Mouse (Mus musculus): ENCODE data around the gene Cyth1.

Gene Cyth1

DNA sequence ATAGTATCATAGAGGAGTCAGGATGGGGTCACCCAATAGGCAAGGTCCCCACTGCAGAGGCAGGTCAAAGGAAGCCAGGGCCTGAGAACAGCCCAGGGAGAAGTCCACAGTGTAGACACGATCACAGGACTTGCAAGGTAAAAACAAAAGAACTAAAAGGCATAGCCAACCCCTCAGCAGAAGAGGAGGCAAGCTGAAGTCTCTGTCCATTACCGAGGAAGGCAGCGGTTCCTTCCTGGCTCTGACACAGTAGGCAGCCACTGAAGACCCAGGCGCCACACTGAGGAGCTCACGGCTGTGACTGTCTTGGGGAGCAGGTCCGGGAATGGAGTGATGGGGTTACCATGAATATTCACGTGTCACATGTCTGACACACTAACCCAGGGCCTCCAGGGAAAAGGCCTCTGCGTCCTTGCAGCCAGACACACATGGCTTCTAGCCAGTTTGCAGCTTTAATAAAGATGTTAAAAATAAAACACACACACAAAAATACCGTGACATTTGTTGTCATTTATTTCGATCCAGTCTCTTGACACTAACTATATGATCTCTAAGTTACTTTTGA lies 51.5 kb downstream of the Cyth1 start:
- no peak for DNase-seq

- DNase-seq, result peak; percentile 85
These were observed 54.8 kb downstream of the Cyth1 start for GRCm38 (mm10) chr11:118193390-118194147.

GRCm38 (mm10) chr11:118192973-118193372 lies 55.4 kb downstream of the Cyth1 start:
- peak; percentile 38 for DNase-seq

GRCm38 (mm10) chr11:118182768-118183167 lies 65.6 kb downstream of the Cyth1 start:
- DNase-seq, result no peak

GRCm38 (mm10) chr11:118182353-118182752 lies 66.0 kb downstream of the Cyth1 start:
- no peak for DNase-seq

- DNase-seq, result no peak
These were observed 68.2 kb downstream of the Cyth1 start for GRCm38 (mm10) chr11:118180199-118180598.

GRCm38 (mm10) chr11:118178236-118178635 lies 70.2 kb downstream of the Cyth1 start:
- DNase-seq, result no peak

- no peak for DNase-seq
These were observed 73.6 kb downstream of the Cyth1 start for GRCm38 (mm10) chr11:118174752-118175151.

- DNase-seq, result no peak
These were observed 75.6 kb downstream of the Cyth1 start for GRCm38 (mm10) chr11:118172768-118173167.

- DNase-seq, result no peak
These were observed 78.1 kb downstream of the Cyth1 start for GRCm38 (mm10) chr11:118170333-118170732.

DNA sequence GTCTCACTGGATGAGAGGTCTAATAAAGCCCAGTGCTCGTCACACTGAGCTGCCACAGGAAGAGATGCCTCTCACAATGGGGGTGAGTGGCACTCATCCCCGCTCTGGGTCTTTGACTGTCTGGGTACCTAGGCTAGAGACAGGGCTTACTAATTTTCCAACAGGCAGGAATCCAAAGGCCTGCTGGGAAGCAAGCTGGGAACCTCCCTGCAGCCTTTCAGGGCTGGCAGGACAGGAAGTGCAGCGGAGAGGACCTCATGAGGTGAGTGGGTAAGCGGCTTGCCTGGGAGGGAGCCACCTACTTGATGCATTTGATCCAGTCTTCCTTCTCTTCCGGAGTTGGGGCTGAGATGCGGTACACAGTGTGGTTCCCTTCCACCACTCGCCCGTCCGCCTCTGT lies 79.7 kb downstream of the Cyth1 start:
- no peak for DNase-seq

GRCm38 (mm10) chr11:118166626-118167025 lies 81.8 kb downstream of the Cyth1 start:
- no peak for DNase-seq

GRCm38 (mm10) chr11:118165681-118166080 lies 82.7 kb downstream of the Cyth1 start:
- DNase-seq, result no peak

GRCm38 (mm10) chr11:118164566-118164965 lies 83.8 kb downstream of the Cyth1 start:
- no peak for DNase-seq

DNA sequence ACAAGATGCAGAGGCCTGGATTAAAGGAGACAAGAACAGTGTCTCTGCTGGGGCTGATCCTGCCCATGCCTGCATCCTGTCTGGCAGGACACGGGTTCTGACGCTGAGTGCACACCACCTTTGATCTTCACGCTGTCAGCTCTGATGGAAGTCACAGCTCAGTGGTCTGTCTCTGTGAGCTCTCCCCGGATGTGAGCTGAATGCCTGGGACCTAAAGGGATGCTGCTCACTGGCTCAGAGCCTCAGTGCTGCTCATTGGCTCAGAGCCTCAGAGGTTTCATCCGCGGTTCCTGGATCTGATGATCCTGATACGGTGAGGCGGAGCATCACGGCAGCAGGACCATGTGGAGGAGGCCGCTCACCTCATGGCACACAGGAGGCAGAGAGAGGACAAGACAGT lies 86.1 kb downstream of the Cyth1 start:
- DNase-seq, result peak; percentile 22

DNA sequence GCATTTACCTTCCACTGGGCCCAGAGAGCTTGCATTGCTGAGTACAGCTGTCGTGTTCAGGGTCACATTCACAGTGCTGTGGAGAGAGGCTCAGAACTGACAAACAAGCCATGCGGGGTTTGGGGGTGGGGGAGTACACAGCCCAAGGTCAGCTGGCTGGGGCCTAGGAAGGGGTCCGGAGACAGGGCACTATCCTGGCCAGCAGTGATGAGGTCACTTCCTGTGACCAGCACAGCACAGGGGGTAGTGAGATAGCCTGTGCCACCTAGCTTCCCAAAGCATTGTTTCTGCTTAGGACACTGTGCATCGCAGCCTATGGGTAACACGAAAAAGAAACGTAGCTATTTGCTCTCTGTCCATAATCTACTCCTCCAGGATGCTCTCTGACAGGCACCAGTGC lies 87.2 kb downstream of the Cyth1 start:
- no peak for DNase-seq

DNA sequence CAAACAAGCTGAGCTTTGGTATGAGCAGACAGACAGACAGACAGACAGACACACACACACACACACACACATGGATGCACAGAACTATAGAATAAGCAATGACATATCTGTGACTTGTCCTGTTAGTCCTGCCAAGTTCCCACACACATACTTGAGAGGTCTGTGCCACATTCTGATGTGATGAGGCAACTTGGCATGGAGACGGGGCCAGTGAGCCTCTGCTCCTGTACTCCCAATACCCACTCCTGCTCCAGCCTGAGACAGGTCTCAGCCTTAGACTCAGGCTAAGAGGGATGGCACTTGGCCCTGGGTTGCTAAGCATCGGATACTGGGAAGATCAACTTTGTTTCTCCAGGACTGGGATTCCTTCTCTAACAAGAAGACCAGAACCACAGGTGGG lies 87.6 kb downstream of the Cyth1 start:
- DNase-seq, result no peak

GRCm38 (mm10) chr11:118158753-118159152 lies 89.6 kb downstream of the Cyth1 start:
- no peak for DNase-seq

DNA sequence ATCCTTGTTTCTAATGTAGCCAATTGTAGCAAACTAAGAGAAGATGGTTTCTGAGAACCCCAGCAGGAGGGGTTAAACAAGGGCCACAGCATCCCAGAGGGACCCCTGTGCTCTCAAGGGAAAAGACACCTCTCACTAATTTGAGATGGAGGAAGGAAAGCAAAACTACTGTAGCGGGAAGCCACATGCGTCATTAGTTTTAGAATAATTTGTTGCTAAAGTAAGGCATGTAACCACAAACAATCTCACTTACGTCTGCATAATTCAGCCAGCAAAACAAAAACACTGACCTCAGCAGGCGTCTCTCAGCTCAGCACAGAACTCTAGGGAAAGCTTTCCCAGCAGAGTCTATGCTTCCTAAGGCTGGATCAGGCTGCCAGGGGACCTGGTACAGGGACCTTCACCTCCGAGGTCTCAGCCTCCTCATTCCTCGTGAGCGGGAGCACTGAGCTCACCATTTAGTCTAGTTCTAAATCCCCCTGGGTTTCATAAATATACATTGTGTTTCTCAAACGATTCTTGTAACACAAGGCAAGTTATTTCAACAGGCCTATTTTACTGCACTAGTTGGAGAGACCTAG lies 91.8 kb downstream of the Cyth1 start:
- no peak for DNase-seq

DNA sequence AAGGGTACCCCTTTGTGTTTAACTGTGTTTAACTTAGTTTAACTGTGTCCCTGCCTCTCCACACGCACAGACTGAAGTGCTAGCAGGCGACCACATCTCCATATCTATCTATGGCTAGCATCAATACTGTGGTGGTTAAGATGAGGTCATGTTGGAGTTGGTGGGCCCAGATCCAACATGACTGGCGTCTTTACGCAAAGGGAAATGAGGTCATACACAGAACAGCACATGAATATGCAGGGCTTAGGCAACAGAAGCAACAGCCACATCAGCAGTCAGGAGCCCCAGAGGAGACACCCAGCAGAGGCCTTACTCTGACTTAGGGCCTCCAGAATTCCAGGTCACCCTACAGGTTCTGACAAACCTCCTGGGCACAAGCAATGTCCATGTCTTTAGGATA lies 95.4 kb downstream of the Cyth1 start:
- no peak for DNase-seq

DNA sequence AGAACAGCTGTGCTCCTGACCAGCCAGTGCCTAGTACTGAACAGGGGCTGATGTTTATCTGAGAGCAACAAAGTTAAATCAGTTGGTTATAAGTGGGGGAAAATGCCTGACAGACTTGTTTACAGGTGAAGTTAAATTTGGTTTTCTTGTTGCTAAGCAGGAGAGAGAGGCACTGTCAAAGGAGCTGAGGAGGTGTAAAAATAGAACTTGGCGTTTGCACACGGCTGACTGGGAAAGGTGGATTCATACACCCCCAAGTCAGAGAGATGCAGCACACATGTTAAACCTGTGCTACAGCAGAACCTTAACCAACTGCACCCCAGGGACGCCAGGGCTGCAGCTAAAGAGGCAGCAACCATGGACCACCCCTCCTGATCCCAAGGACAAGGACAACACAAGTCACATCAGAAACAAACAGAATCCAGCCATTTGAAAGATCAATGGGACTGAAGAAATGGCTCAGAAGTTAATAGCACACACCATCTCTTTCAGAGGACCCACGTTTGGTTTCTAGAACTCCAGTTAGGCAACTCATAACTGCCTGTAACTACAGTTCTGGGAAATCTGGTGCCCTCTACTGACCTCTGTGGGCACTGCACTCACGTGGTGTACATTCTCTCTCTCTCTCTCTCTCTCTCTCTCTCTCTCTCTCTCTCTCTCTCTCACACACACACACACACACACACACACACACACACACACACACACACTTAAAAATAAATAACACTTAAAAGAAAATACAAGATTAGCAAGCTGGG lies 96.8 kb downstream of the Cyth1 start:
- no peak for DNase-seq

GRCm38 (mm10) chr11:118150115-118150701 lies 98.2 kb downstream of the Cyth1 start:
- no peak for DNase-seq

Measured in kidney, adult 11 months (tissue).